Mouse (Mus musculus): ENCODE data around the gene Tmem9b. TPM values are rescaled to one million over a fixed set of nuclear protein-coding genes. Genes with fewer than 3 reads are reported as not detected.

The Tmem9b gene
- polyA plus RNA-seq, 1 experiment from 2014 or later = 53.2 TPM

DNA sequence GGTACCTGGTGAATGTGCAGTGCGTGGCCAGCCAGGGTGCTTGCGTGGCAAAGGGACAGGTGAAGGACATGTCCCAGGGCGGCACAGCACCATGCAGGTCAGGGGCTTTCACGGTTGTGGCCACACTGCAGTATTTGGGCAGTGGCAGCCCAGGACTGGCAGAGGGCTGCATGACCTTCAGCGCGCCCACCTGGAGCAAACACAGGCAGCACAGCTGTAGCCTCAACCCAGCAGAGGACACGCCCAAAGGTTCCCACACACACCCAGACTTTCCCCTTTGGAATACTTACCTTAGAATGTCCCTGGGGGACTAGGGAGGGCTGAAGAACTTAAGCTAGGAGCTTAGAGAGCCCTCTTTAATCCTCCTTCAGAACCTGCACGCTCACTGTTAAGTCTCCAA, 29.6 kb downstream of the Tmem9b start:
- Histone ChIP-seq H3K36me3 (no peaks in the 10 kb centered on the region), H3K4me1 (replicated peaks) (no peaks in the 10 kb centered on the region), H3K27me3 (ENCODE audit: insufficient read depth, poor library complexity, severe bottlenecking) (no peaks in the 10 kb centered on the region), H3K27ac (no peak overlapping the region), H3K4me3 (no peak overlapping the region), H3K9me3 (peaks cover 5% of the 10 kb centered on the region; the same call in 1 of the 2 replicates)
- 94% methylated on average over 8 of the region's 8 CpGs for WGBS
- DNase-seq (ENCODE audit: low spot score) = no peak

DNA sequence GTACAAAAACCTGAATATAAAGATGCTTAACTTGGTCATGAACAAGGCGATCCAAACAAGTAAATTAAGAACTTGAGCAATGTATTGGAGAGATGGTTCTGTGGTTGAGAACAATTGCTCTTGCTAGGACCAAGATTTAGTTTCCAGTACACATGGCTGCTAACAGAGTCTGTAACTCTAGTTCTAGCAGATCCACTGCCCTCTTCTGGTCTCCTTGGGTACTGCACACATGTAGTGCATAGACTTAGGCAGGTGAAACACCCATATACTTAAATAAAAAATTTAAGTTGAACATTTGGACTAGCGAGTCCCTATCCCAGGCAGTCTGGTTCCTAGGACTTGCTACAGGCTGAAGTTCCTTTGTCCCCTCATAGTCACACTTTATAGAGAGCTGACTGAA, 30.1 kb downstream of the Tmem9b start:
- Histone ChIP-seq H3K9me3 (peaks cover 5% of the 10 kb centered on the region; the same call in 1 of the 2 replicates), H3K27me3 (ENCODE audit: insufficient read depth, poor library complexity, severe bottlenecking) (no peaks in the 10 kb centered on the region), H3K27ac (no peak overlapping the region), H3K36me3 (no peaks in the 10 kb centered on the region), H3K4me3 (no peak overlapping the region), H3K4me1 (replicated peaks) (no peaks in the 10 kb centered on the region)
- 94% methylated on average over 2 of the region's 2 CpGs for WGBS
- no peak for DNase-seq (ENCODE audit: low spot score)

DNA sequence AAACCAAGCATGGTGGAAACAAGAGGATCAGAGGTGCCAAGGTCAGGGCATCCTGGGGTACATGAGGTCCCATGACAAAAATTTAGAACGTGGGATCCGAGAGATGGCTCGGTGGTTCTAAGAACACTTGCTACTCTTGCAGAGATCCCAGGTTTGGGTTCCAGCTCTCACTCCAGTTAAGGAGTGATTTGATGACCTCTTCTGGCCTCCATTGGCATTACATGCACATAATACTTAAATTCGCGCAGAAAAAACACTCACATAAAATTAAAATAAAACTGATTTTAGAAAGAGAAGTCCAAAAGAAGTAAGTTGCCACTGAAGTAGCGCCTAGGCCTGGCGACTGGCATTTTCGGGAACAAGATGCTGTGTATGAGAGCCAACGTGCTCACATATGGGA, 33.4 kb downstream of the Tmem9b start:
- DNase-seq (ENCODE audit: low spot score) = no peak
- Histone ChIP-seq H3K36me3 (no peaks in the 10 kb centered on the region), H3K27me3 (ENCODE audit: insufficient read depth, poor library complexity, severe bottlenecking) (no peaks in the 10 kb centered on the region), H3K4me3 (no peak overlapping the region), H3K27ac (no peak overlapping the region), H3K9me3 (peaks cover 5% of the 10 kb centered on the region; the same call in 1 of the 2 replicates), H3K4me1 (replicated peaks) (no peaks in the 10 kb centered on the region)
- WGBS = 65% methylated on average over 9 of the region's 9 CpGs

DNA sequence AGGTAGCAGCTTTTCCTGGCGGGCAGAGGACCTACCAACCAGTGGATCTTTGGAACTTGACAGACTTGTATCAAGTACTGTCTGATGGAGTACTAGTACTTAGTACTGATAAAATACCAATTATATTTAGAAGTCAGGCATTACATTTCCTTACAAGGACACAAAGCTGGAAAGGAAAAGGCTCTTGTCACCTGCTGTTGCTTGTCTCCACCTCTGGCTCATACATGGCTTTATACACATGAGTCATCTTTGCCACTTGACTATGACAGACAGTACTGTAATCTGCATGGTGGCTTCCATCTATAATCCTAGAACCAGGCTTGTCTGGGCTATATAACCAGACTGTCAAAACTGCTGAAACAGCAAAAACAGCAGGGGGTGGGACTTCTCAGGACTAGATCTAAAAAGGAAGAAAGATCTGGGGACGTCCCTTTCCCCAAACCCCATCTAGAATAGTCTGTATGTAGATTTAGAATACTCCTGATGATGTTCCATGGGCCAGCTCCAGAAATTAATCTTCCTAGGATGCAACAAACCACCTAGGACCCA, 39.2 kb downstream of the Tmem9b start:
- Histone ChIP-seq H3K27ac (no peak overlapping the region), H3K4me1 (replicated peaks) (0 out of 2 replicates have a peak, but pooled peaks cover 3% of the 10 kb centered on the region), H3K27me3 (ENCODE audit: insufficient read depth, poor library complexity, severe bottlenecking) (no peaks in the 10 kb centered on the region), H3K9me3 (no peaks in the 10 kb centered on the region), H3K36me3 (peaks cover 49% of the 10 kb centered on the region), H3K4me3 (no peak overlapping the region)
- DNase-seq (ENCODE audit: low spot score) = no peak
- WGBS = 84% methylated on average over 2 of the region's 2 CpGs

DNA sequence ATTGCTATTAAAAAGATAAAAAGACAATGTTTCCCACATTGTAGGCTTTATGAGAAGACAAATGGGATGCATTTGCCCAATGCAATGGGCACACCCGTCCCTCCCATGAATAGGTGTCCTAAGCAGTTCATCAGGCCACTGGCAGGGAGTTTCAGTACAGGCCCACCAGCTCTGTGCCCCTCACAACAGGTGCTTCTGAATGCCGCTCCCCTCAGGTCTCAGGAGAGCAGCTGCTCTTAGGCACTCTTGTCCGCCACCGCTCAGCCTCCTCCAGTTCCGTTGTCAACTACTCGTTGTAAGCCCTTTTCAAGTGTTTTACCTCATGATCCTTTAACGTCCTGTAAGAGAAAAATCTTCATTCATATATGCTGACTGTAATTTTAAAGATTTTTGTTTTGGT, 40.5 kb downstream of the Tmem9b start:
- peaks cover 62% of the 10 kb centered on the region for H3K36me3 ChIP-seq
- H3K27me3 ChIP-seq (ENCODE audit: insufficient read depth, poor library complexity, severe bottlenecking) = no peaks in the 10 kb centered on the region
- no peaks in the 10 kb centered on the region for H3K9me3 ChIP-seq
- 0 out of 2 replicates have a peak, but pooled peaks cover 3% of the 10 kb centered on the region for H3K4me1 ChIP-seq (replicated peaks)
- DNase-seq (ENCODE audit: low spot score) = no peak
- 91% methylated on average over 7 of the region's 7 CpGs for WGBS
- no peak overlapping the region for H3K4me3 ChIP-seq
- no peak overlapping the region for H3K27ac ChIP-seq

DNA sequence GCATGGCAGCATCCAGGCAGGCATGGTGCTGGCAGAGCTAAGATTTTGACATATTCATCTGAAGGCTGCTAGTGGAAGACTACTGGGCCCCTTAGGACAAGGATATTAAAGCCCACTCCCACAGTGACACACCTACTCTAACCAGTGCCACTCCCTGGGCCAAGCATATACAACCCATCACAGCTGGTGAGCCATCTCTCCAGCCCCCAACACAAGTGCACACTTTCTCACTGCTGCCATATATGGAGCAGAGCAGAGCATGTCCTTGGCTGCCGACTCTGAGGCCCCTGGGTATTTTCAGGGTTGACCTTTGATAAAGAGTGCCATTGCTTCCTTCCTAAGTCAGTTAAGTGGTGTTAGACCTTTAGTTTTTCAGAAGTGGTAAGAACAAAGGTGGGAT, 42.6 kb downstream of the Tmem9b start:
- WGBS = 70% methylated on average over 1 of the region's 1 CpGs
- Histone ChIP-seq H3K27ac (no peak overlapping the region), H3K4me1 (replicated peaks) (peaks cover 8% of the 10 kb centered on the region; the same call in 1 of the 2 replicates), H3K4me3 (no peak overlapping the region), H3K36me3 (peaks cover 63% of the 10 kb centered on the region), H3K27me3 (ENCODE audit: insufficient read depth, poor library complexity, severe bottlenecking) (no peaks in the 10 kb centered on the region), H3K9me3 (no peaks in the 10 kb centered on the region)
- DNase-seq (ENCODE audit: low spot score) = no peak

DNA sequence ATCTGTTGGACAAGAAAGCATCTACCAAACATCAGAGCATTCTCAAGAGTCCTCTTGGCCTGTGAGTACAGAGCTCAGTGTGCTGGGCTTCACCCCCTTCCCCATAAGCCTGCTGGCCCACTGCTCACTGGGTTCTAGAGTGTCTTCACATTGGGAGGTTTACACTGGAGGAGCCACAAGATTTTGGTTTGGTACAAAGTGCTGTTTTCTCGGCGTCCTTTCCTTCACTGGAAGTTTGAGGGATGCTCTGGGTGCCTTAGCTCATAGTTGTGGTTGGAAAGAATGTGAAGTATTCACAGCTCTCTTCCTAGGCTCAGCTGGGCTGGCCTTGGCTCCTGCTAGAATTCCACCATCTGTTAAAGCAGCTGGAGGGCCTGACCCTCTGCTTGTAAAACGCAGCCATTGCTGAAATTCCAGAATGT, 43.7 kb downstream of the Tmem9b start:
- DNase-seq (ENCODE audit: low spot score) = peak; percentile 20
- WGBS = 67% methylated on average over 3 of the region's 3 CpGs
- Histone ChIP-seq H3K4me3 (no peak overlapping the region), H3K9me3 (no peaks in the 10 kb centered on the region), H3K36me3 (peaks cover 63% of the 10 kb centered on the region), H3K27me3 (ENCODE audit: insufficient read depth, poor library complexity, severe bottlenecking) (no peaks in the 10 kb centered on the region), H3K4me1 (replicated peaks) (peaks cover 19% of the 10 kb centered on the region), H3K27ac (no peak overlapping the region)

DNA sequence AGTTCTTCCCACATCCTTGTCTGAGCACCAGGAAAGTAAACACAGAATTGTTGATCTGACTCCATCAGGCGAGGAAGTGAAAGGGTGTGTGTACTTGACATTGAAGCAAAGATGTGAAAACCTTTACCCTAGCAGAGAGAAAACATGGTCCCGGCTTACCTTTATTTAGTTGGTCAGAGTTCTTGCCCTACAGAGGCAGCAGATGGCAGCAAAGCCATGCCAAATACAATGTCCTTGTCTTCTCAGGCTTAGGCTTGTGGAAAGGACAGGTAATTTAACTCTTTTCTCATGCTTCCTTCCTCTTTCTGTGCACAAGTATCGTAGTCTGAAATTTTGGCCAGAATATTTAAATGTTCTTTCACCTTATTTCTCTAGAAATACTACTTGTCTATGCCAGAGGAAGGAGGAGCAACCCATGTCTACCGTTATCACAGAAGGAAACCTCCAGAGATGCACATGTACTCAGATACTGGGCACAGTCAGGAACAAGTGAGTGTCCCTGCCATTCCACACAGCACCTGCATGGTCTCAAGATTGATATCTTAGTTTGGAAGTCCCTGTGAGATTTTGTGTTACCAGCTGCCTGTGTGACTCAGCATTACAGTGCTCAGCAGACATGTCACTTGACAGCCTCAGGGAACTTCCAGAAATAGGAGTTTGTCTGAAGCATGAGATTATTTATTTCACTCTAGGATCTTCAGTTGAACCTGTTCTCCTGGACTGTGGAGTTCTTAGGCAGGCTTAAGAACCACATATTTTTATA, 45.5 kb downstream of the Tmem9b start:
- peak; percentile 30 for DNase-seq (ENCODE audit: low spot score)
- peaks cover 31% of the 10 kb centered on the region for H3K4me1 ChIP-seq (replicated peaks)
- no peak overlapping the region for H3K4me3 ChIP-seq
- H3K27ac ChIP-seq = no peak overlapping the region
- H3K9me3 ChIP-seq = no peaks in the 10 kb centered on the region
- 60% methylated on average over 4 of the region's 4 CpGs for WGBS
- peaks cover 50% of the 10 kb centered on the region for H3K36me3 ChIP-seq
- peaks cover 11% of the 10 kb centered on the region for H3K27me3 ChIP-seq (ENCODE audit: insufficient read depth, poor library complexity, severe bottlenecking)

DNA sequence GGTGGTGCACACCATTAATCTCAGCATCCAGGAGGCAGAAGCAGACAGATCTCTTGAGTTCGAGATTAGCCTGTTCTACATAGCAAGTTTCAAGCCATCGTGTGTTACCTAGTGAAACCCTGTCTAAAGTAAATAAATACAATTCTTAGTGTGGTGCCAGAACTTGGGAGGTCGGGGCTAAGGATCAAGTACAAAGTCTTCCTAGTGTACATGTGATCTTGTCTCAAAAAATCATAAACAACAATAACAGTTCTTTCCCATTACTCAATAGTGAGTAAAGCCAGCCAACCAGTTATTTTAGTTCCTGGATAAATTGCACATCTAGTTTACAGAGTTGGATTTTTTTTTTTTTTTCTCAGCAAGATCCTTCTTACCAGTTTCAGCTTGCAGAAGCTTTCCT, 48.2 kb downstream of the Tmem9b start:
- no peak for DNase-seq (ENCODE audit: low spot score)
- Histone ChIP-seq H3K9me3 (no peaks in the 10 kb centered on the region), H3K36me3 (peaks cover 23% of the 10 kb centered on the region), H3K27ac (peak overlapping the region; percentile 93), H3K27me3 (ENCODE audit: insufficient read depth, poor library complexity, severe bottlenecking) (peaks cover 11% of the 10 kb centered on the region), H3K4me3 (peak overlapping the region; percentile 75), H3K4me1 (replicated peaks) (peaks cover 31% of the 10 kb centered on the region)
- WGBS = 69% methylated on average over 3 of the region's 3 CpGs

DNA sequence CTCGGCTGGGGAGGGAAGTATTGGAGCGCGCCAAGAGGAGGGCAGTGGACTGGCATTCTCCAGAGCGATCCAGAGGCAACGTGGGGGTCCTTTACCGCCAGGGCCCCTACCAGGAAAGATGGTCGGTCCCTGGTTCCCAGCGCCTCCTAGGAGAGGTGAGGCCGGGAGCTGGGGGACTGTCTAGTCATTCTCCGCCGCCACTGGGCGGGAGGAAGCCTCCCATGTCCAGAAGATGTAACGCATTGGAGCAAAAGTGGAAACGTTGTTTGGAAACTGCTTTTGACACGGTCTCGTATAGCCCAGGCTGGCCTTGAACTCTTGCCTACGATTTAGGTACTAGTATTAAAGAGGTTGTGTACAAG, 48.7 kb downstream of the Tmem9b start:
- peaks cover 11% of the 10 kb centered on the region for H3K27me3 ChIP-seq (ENCODE audit: insufficient read depth, poor library complexity, severe bottlenecking)
- peaks cover 19% of the 10 kb centered on the region for H3K36me3 ChIP-seq
- no peak for DNase-seq (ENCODE audit: low spot score)
- peak overlapping the region; percentile 93 for H3K27ac ChIP-seq
- peak overlapping the region; percentile 75 for H3K4me3 ChIP-seq
- peaks cover 30% of the 10 kb centered on the region for H3K4me1 ChIP-seq (replicated peaks)
- H3K9me3 ChIP-seq = no peaks in the 10 kb centered on the region
- WGBS = 2% methylated on average over 17 of the region's 17 CpGs

DNA sequence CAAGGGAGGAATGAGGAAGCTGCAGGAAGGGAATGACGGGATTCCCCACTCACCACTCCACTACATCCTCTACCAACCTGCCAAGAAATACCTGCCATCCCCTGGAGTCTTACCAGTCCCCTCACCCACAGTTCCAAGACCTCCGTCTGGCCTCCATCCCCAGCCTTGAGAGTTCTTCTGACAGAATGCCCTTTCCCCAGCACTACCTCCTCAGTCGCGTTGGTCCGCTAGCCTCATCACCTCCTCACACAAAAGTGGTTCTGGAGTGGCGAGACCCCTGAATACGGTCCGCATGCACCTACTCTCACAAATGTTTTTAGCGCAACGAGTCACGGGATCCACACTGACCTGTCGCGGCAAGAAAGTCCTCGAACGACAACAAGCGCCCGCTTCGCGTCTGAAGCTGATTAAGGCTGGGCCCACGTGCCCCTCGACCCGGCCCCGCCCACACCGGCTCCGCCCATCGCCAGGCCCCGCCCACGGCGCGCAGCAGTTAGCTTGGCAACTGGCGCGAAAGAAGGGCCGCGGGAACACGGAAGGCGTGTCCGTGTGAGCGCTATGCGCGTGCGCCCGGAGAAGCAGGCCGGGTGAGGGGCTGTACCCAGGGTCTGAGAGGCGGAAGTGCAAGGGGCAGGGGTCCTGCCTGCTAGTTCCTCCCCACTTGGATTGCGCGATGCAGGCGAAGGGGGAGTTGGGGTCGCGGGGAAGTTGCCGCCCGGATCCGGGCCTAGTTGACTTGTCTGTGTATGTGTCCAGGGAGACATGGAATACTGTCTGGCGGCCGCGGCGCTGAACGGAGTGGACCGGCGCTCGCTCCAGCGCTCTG, 49.3 kb downstream of the Tmem9b start, which contains the start of the genes St5 and Akip1:
Gene St5, minus strand, starts transcription at position 416 of the 826 bp plus-strand sequence.
Gene Akip1, plus strand, starts transcription at position 501 of the 826 bp plus-strand sequence.
- H3K27me3 ChIP-seq (ENCODE audit: insufficient read depth, poor library complexity, severe bottlenecking) = peaks cover 11% of the 10 kb centered on the region
- no peaks in the 10 kb centered on the region for H3K9me3 ChIP-seq
- DNase-seq (ENCODE audit: low spot score) = peak; percentile 98
- peak within 1 kb of the TSS; percentile 93 for H3K27ac ChIP-seq
- WGBS = under 1% methylated on average over 61 of the region's 61 CpGs
- peak within 1 kb of the TSS; percentile 75 for H3K4me3 ChIP-seq
- peaks cover 13% of the 10 kb centered on the region for H3K36me3 ChIP-seq
- peaks cover 28% of the 10 kb centered on the region for H3K4me1 ChIP-seq (replicated peaks)

DNA sequence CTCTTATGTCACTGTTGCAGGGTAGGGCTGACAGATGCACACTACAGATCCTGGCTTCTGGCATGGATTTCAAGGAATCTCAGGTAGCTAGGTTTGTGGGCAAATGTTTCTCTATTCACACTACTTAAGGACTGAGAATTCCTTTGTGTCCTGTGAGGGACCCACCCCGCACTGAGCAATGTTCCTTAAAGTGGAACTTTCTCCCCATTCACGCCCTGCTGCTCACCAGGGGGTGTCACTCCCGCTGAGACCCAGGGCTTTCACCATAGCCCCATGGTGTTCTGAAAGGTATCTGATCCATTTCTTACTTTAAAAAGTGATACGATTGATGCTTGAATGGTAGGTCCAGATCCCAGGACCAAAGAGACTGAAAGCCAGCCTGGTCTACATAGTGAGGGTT, 50.0 kb downstream of the Tmem9b start:
- Histone ChIP-seq H3K36me3 (peaks cover 6% of the 10 kb centered on the region; the same call in 1 of the 2 replicates), H3K27me3 (ENCODE audit: insufficient read depth, poor library complexity, severe bottlenecking) (peaks cover 11% of the 10 kb centered on the region), H3K9me3 (no peaks in the 10 kb centered on the region), H3K4me3 (no peak overlapping the region), H3K27ac (no peak overlapping the region), H3K4me1 (replicated peaks) (peaks cover 28% of the 10 kb centered on the region)
- WGBS = 32% methylated on average over 4 of the region's 4 CpGs
- no peak for DNase-seq (ENCODE audit: low spot score)

DNA sequence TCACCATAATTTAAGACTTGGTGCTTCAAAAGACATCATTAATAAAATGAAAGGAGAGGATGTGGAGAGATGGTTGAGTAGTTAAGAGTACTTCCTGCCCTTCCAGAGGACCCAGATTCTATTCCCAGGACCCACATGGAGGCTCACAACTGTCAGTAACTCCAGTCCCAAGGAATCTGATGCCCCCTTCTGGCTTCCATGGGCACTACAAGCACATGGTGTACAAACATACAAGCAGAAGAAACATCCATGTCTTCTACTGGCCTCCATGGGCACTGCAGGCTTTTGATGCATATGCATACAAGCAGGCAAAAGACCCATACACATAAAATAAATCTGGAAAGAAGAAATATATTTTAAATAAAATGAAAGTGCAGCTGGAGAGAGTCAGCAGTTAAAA, 52.5 kb downstream of the Tmem9b start:
- no peak overlapping the region for H3K4me3 ChIP-seq
- no peak overlapping the region for H3K27ac ChIP-seq
- no peak for DNase-seq (ENCODE audit: low spot score)
- H3K4me1 ChIP-seq (replicated peaks) = peaks cover 25% of the 10 kb centered on the region
- peaks cover 11% of the 10 kb centered on the region for H3K27me3 ChIP-seq (ENCODE audit: insufficient read depth, poor library complexity, severe bottlenecking)
- no peaks in the 10 kb centered on the region for H3K9me3 ChIP-seq
- no peaks in the 10 kb centered on the region for H3K36me3 ChIP-seq
